Mouse (Mus musculus): Measurements from ENCODE around the gene Bphl. TPM values are rescaled to one million over a fixed set of nuclear protein-coding genes. Genes with fewer than 3 reads are reported as not detected.
A peak's percentile ranks its signal among the peaks of the same experiment; 100 is the strongest.

Bphl gene
- polyA plus RNA-seq, 1 experiment from 2014 or later: 32.3 TPM

- H3K9me3 ChIP-seq: no peaks in the 10 kb centered on the region
- H3K27ac ChIP-seq (replicated peaks): peak overlapping the region; percentile 97
- WGBS: 82% methylated on average over 5 of the region's 5 CpGs
- peaks cover 25% of the 10 kb centered on the region for H3K4me1 ChIP-seq
- peaks cover 21% of the 10 kb centered on the region; the same call in 1 of the 2 replicates for H3K36me3 ChIP-seq (replicated peaks)
- no peak overlapping the region; the same call in 1 of the 2 replicates for H3K4me3 ChIP-seq
- no peaks in the 10 kb centered on the region for H3K27me3 ChIP-seq (replicated peaks; ENCODE audit: low read depth, poor library complexity, severe bottlenecking)
- DNase-seq (ENCODE audit: low spot score): no peak
These were observed 671 bp upstream of the Bphl start for GRCm38 (mm10) chr13:34036726-34037125.

- WGBS: 49% methylated on average over 5 of the region's 5 CpGs
These were observed 647 bp downstream of the Bphl start for GRCm38 (mm10) chr13:34038056-34038432.

DNA sequence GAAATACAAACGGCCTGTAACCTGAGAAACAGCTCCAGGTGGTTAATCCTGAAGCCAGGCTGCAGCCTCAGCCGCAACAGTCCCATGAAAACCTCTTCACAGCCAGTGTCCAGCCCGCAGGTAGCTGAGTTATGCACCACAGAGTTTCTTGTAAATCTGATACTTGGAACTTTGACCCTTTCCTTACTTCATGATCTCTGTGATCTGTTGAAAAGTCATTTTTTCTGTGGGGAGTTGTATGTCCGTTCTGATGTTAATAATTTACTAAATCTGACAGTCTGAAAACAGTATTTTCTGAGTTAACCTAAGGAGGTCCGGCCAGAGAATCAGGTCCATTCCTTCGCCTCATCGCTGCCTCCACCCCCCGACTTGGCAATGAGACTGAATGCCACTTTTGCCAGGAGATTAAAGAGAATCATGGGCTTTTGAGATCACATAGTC is 1.5 kb downstream of the Bphl start:
- DNase-seq (ENCODE audit: low spot score): peak; percentile 30
- Histone ChIP-seq H3K36me3 (replicated peaks) (peaks cover 6% of the 10 kb centered on the region; the same call in 1 of the 2 replicates), H3K27ac (replicated peaks) (peak overlapping the region; percentile 32; the same call in 1 of the 2 replicates), H3K9me3 (no peaks in the 10 kb centered on the region), H3K27me3 (replicated peaks; ENCODE audit: low read depth, poor library complexity, severe bottlenecking) (no peaks in the 10 kb centered on the region), H3K4me3 (peak overlapping the region; percentile 82), H3K4me1 (peaks cover 28% of the 10 kb centered on the region)
- 35% methylated on average over 8 of the region's 8 CpGs for WGBS

More at GRCm38 (mm10) chr13:34038056-34038432, 647 bp downstream of the Bphl start:
- Histone ChIP-seq H3K4me3 (peak overlapping the region; percentile 82), H3K9me3 (no peaks in the 10 kb centered on the region), H3K36me3 (replicated peaks) (peaks cover 14% of the 10 kb centered on the region; the same call in 1 of the 2 replicates), H3K27ac (replicated peaks) (peak overlapping the region; percentile 97), H3K4me1 (peaks cover 25% of the 10 kb centered on the region), H3K27me3 (replicated peaks; ENCODE audit: low read depth, poor library complexity, severe bottlenecking) (no peaks in the 10 kb centered on the region)
- DNase-seq (ENCODE audit: low spot score): no peak

DNA sequence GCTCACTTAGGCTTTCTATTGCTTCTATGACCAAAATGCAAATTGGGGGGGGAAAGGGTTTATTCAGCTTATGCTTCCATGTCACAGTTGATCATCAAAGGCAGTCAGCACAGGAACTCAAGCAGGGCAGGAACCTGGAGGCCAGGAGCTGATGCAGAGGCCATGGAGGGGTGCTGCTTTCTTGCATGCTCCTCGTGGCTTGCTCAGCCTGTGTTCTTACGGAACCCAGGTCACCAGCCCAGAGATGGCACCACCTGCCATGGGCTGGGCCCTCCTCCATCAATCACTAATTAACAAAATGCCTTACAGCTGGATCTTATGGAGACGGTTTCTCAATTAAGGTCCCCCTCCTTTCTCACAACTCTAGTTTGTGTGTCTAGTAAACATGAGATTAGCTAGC is 2.7 kb downstream of the Bphl start:
- 91% methylated on average over 3 of the region's 3 CpGs for WGBS
- H3K9me3 ChIP-seq: no peaks in the 10 kb centered on the region
- no peaks in the 10 kb centered on the region for H3K27me3 ChIP-seq (replicated peaks; ENCODE audit: low read depth, poor library complexity, severe bottlenecking)
- H3K27ac ChIP-seq (replicated peaks): no peak overlapping the region
- no peak for DNase-seq (ENCODE audit: low spot score)
- H3K4me1 ChIP-seq: peaks cover 28% of the 10 kb centered on the region
- no peak overlapping the region for H3K4me3 ChIP-seq
- no peaks in the 10 kb centered on the region; the same call in 1 of the 2 replicates for H3K36me3 ChIP-seq (replicated peaks)

DNA sequence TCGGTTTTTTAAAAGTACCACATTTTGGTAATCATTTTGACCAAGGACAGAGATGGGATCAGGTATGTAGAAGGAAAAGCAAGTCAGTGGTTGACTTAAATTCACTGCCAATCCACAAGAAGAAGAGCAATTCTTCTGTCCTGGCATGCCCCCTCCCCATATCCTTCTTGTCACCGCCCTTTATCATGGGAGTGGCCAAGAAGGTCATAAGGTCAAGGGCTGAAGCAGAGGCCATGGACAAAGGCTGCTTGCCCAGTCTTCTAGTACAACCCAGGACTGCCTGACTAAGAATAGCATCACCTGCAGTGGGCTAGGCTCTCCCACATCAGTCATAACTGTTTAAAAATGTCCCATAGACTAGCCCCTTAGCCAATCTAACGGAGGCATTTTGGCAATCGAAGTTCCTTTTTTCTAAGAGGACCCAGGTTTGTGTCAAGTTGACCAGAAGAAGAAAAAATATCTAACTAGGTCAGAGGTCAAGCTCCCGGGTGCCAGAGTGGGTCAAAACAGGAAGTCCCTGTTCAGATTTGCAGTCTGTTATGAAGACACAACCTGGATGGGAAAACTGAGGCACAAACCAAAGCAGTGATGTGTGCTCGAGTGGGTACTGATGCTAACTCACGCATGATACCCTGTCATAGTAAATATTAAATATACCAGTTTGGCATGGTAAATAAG is 6.5 kb downstream of the Bphl start:
- 77% methylated on average over 7 of the region's 7 CpGs for WGBS
- no peak overlapping the region for H3K4me3 ChIP-seq
- DNase-seq (ENCODE audit: low spot score): no peak
- H3K9me3 ChIP-seq: no peaks in the 10 kb centered on the region
- no peaks in the 10 kb centered on the region for H3K27me3 ChIP-seq (replicated peaks; ENCODE audit: low read depth, poor library complexity, severe bottlenecking)
- H3K36me3 ChIP-seq (replicated peaks): peaks cover 10% of the 10 kb centered on the region
- H3K27ac ChIP-seq (replicated peaks): no peak overlapping the region
- peaks cover 7% of the 10 kb centered on the region for H3K4me1 ChIP-seq

DNA sequence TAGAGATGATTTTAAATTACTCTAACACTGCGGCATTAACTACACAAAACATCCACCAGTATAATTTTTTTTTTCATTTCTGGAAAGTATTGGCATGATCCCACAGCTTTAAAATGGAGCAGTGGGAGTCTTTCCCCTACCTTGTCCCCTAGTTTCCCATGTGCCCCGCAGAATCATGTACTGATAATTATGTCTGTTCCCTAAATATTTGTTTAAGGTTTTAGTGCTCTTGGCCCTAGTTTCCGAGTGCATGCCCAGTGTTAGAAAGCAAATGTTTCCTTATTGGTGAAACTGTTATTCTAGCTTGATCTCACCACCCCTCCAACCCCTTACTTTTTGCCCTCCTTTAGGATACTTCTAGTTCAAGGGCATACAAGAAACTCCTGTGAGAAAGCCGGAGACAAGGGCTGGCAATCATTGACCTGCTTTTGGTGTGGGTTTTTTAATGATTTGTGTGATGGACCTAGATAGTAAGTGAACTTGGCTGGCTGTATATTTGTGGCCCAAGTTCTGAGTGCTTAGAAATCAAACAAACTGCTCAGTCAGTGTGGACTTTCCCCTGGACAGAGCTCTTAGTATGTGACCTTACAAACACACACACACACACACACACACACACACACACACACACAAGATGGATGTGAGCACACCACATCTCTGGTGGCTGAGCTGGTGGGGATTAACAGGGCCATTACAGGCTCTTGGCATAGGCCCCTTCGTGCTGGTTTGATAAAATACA is 8.3 kb downstream of the Bphl start:
- Histone ChIP-seq H3K4me3 (no peak overlapping the region), H3K36me3 (replicated peaks) (peaks cover 19% of the 10 kb centered on the region), H3K4me1 (peaks cover 3% of the 10 kb centered on the region; the same call in 1 of the 2 replicates), H3K27ac (replicated peaks) (no peak overlapping the region), H3K27me3 (replicated peaks; ENCODE audit: low read depth, poor library complexity, severe bottlenecking) (no peaks in the 10 kb centered on the region), H3K9me3 (no peaks in the 10 kb centered on the region)
- no peak for DNase-seq (ENCODE audit: low spot score)
- WGBS: 68% methylated on average over 5 of the region's 5 CpGs

GRCm38 (mm10) chr13:34046421-34047012 is 9.1 kb downstream of the Bphl start:
- WGBS: 44% methylated on average over 11 of the region's 11 CpGs
- Histone ChIP-seq H3K4me1 (peaks cover 3% of the 10 kb centered on the region; the same call in 1 of the 2 replicates), H3K9me3 (no peaks in the 10 kb centered on the region), H3K4me3 (no peak overlapping the region), H3K36me3 (replicated peaks) (peaks cover 22% of the 10 kb centered on the region), H3K27me3 (replicated peaks; ENCODE audit: low read depth, poor library complexity, severe bottlenecking) (no peaks in the 10 kb centered on the region), H3K27ac (replicated peaks) (no peak overlapping the region)
- DNase-seq (ENCODE audit: low spot score): peak; percentile 74

DNA sequence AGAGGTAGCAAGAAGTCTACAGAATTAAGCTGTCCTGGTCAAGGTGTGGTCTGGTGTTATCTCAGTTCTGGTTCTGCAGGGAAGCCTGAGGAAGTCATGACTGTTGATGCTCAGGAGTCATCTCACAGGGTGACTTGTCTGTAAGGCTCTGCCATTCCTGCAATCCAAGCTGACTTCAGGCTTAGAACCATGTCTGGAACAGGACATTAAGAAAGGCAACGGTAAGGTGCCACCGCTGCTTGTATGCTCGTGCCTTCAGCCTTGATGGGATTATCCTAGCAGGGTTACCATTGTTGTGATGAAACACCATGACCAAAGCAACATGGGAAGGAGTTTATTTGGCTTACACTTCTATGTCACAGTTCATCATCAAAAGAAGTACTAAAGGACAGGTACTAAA is 10.1 kb downstream of the Bphl start:
- 91% methylated on average over 3 of the region's 3 CpGs for WGBS
- no peak overlapping the region for H3K27ac ChIP-seq (replicated peaks)
- H3K36me3 ChIP-seq (replicated peaks): peaks cover 26% of the 10 kb centered on the region
- no peak overlapping the region for H3K4me3 ChIP-seq
- H3K27me3 ChIP-seq (replicated peaks; ENCODE audit: low read depth, poor library complexity, severe bottlenecking): no peaks in the 10 kb centered on the region
- H3K9me3 ChIP-seq: no peaks in the 10 kb centered on the region
- DNase-seq (ENCODE audit: low spot score): no peak
- H3K4me1 ChIP-seq: peaks cover 3% of the 10 kb centered on the region; the same call in 1 of the 2 replicates

DNA sequence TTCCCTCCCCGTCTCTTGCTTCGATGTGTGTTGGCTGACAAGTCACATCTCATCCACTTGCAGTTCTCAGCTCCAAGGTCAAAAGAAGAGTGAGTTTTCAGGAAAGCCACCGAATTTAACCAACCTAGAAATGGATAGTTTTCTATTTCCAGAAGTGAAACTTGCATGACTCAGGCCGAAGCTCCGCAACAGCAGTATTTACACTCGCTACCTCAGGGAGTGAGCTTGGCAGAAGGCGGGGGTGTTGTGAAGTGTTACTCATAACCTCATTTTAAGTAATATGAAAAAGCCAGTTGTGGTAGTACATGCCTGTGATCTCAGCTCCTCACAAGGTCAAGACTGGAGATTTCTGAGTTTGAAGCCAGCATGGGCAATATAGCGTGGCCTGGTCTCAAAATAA is 13.1 kb downstream of the Bphl start:
- Histone ChIP-seq H3K4me1 (no peaks in the 10 kb centered on the region), H3K27me3 (replicated peaks; ENCODE audit: low read depth, poor library complexity, severe bottlenecking) (no peaks in the 10 kb centered on the region), H3K9me3 (no peaks in the 10 kb centered on the region), H3K36me3 (replicated peaks) (peaks cover 35% of the 10 kb centered on the region), H3K4me3 (no peak overlapping the region), H3K27ac (replicated peaks) (no peak overlapping the region)
- DNase-seq (ENCODE audit: low spot score): no peak
- 91% methylated on average over 8 of the region's 8 CpGs for WGBS

DNA sequence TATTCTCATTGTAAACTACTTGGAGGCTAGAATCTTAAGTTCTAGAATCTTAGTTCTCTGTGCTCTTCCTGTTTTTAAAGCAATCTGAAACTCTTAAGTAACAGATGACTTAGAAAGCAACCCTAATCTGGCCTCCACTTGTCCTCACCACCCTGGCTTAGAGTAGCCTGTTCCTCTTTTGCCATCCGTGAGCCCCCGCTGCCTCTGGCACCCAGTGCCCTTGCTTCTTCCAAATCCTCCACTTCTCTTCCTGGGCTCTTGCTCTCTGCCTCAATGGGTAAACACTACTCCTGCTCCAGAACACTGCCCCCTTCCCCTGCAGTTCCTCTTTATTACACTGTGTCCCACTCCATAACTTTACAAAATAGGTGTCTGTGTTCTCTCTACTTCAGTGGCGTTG is 14.3 kb downstream of the Bphl start:
- no peak overlapping the region for H3K4me3 ChIP-seq
- no peaks in the 10 kb centered on the region for H3K27me3 ChIP-seq (replicated peaks; ENCODE audit: low read depth, poor library complexity, severe bottlenecking)
- peaks cover 45% of the 10 kb centered on the region for H3K36me3 ChIP-seq (replicated peaks)
- H3K9me3 ChIP-seq: no peaks in the 10 kb centered on the region
- H3K4me1 ChIP-seq: no peaks in the 10 kb centered on the region
- WGBS: 94% methylated on average over 3 of the region's 3 CpGs
- no peak for DNase-seq (ENCODE audit: low spot score)
- H3K27ac ChIP-seq (replicated peaks): no peak overlapping the region

GRCm38 (mm10) chr13:34053673-34054282 is 16.4 kb downstream of the Bphl start:
- no peak overlapping the region for H3K27ac ChIP-seq (replicated peaks)
- peaks cover 50% of the 10 kb centered on the region for H3K36me3 ChIP-seq (replicated peaks)
- WGBS: 83% methylated on average over 13 of the region's 13 CpGs

GRCm38 (mm10) chr13:34054391-34054790 is 17.0 kb downstream of the Bphl start:
- Histone ChIP-seq H3K27ac (replicated peaks) (no peak overlapping the region), H3K9me3 (no peaks in the 10 kb centered on the region), H3K27me3 (replicated peaks; ENCODE audit: low read depth, poor library complexity, severe bottlenecking) (no peaks in the 10 kb centered on the region), H3K36me3 (replicated peaks) (peaks cover 50% of the 10 kb centered on the region), H3K4me3 (no peak overlapping the region), H3K4me1 (no peaks in the 10 kb centered on the region)
- WGBS: 62% methylated on average over 4 of the region's 4 CpGs
- no peak for DNase-seq (ENCODE audit: low spot score)

More at GRCm38 (mm10) chr13:34053673-34054282, 16.4 kb downstream of the Bphl start:
- Histone ChIP-seq H3K4me3 (no peak overlapping the region), H3K4me1 (no peaks in the 10 kb centered on the region), H3K27me3 (replicated peaks; ENCODE audit: low read depth, poor library complexity, severe bottlenecking) (no peaks in the 10 kb centered on the region), H3K9me3 (no peaks in the 10 kb centered on the region)
- DNase-seq (ENCODE audit: low spot score): no peak
